Mouse (Mus musculus) spleen, embryonic (tissue): ENCODE results near the gene Ush1c.

ENCODE experiments used
- CTCF ChIA-PET: fragments of 350-600 bp; sonication (Branson Sonifier 250); formaldehyde crosslinking; loops from one replicate; lab custom pipeline; 2022; lab: Charles Lee

The Ush1c gene

GRCm38 (mm10) chr7:46238346-46238745 lies at the start of gene Ush1c:
Gene Ush1c (minus strand): TSS chr7:46238503.
- CTCF ChIA-PET: no interaction called here

- CTCF ChIA-PET: no interaction called here
These were observed 48.7 kb upstream of the Ush1c start for GRCm38 (mm10) chr7:46287051-46287450.

- CTCF ChIA-PET: no interaction called here
These were observed 48.1 kb upstream of the Ush1c start for GRCm38 (mm10) chr7:46286391-46286790.

GRCm38 (mm10) chr7:46285161-46285839 lies 47.0 kb upstream of the Ush1c start:
- CTCF ChIA-PET: no interaction called here

GRCm38 (mm10) chr7:46283681-46284080 lies 45.4 kb upstream of the Ush1c start:
- CTCF ChIA-PET: no interaction called here

GRCm38 (mm10) chr7:46282276-46282675 lies 44.0 kb upstream of the Ush1c start:
- CTCF ChIA-PET: no interaction called here

- CTCF ChIA-PET: no interaction called here
These were observed 42.6 kb upstream of the Ush1c start for GRCm38 (mm10) chr7:46280896-46281295.

- CTCF ChIA-PET: no interaction called here
These were observed 41.6 kb upstream of the Ush1c start for GRCm38 (mm10) chr7:46279946-46280345.

GRCm38 (mm10) chr7:46276156-46276555 lies 37.9 kb upstream of the Ush1c start:
- CTCF ChIA-PET: no interaction called here

GRCm38 (mm10) chr7:46251841-46252240 lies 13.5 kb upstream of the Ush1c start:
- CTCF ChIA-PET: no interaction called here

GRCm38 (mm10) chr7:46247606-46248005 lies 9.3 kb upstream of the Ush1c start:
- CTCF ChIA-PET: no interaction called here

GRCm38 (mm10) chr7:46246876-46247275 lies 8.6 kb upstream of the Ush1c start:
- CTCF ChIA-PET: no interaction called here

GRCm38 (mm10) chr7:46240696-46241095 lies 2.4 kb upstream of the Ush1c start, which contains the start of gene Otog:
Gene Otog (plus strand): TSS chr7:46240987.
- CTCF ChIA-PET: no interaction called here

GRCm38 (mm10) chr7:46240091-46240490 lies 1.8 kb upstream of the Ush1c start:
- CTCF ChIA-PET: no interaction called here

GRCm38 (mm10) chr7:46237192-46237591 lies 1.1 kb downstream of the Ush1c start:
- CTCF ChIA-PET: no interaction called here

GRCm38 (mm10) chr7:46236363-46236762 lies 1.9 kb downstream of the Ush1c start:
- CTCF ChIA-PET: no interaction called here

GRCm38 (mm10) chr7:46235948-46236347 lies 2.4 kb downstream of the Ush1c start:
- CTCF ChIA-PET: no interaction called here

- CTCF ChIA-PET: interaction anchor here (0.5 kb wide), 1 partner anchor 338 kb away, joined by 3 read pairs; no protein-coding TSS in a partner anchor
These were observed 11.4 kb downstream of the Ush1c start for GRCm38 (mm10) chr7:46226936-46227335.

- CTCF ChIA-PET: no interaction called here
These were observed 12.1 kb downstream of the Ush1c start for GRCm38 (mm10) chr7:46226253-46226652.

- CTCF ChIA-PET: no interaction called here
These were observed 17.6 kb downstream of the Ush1c start for GRCm38 (mm10) chr7:46220591-46221129.

- CTCF ChIA-PET: no interaction called here
These were observed 19.9 kb downstream of the Ush1c start for GRCm38 (mm10) chr7:46218415-46218814.

- CTCF ChIA-PET: no interaction called here
These were observed 21.8 kb downstream of the Ush1c start for GRCm38 (mm10) chr7:46216481-46216880.

- CTCF ChIA-PET: no interaction called here
These were observed 28.0 kb downstream of the Ush1c start for GRCm38 (mm10) chr7:46210276-46210675.

GRCm38 (mm10) chr7:46208131-46208530 lies 30.2 kb downstream of the Ush1c start:
- CTCF ChIA-PET: no interaction called here
